1 mouse cellular context compared by ENCODE assay signal in the genomic region with DNA sequence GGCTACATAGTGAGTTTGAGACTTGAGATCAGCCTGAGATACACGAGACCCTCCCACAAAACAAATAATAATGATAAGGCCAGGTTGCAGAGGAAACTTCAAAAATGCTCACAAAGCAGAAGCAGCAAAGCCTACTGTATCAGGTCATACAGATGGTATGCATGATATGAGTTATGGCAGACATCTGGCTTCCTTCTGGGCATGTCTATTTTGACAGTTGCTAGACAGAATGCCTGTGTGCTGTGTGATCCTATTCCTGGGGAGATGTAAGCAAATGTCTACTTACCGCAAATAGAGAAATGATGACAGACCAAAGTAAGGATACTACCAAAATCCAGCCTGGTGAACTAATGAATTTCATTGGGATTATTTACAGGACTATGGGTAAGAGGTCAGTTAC.
TF ChIP-seq lines count a peak whose summit lies in the region.

No protein-coding gene starts in this region.

TF ChIP-seq in MEL, 35 proteins besides CTCF, POLR2A, EP300 and RAD21 (continued from another document):
- TF ChIP-seq CHD2 (IDR thresholded peaks at IDR 0.05; ENCODE audit: low read length), result no peak
- no peak for TF ChIP-seq NELFE (IDR thresholded peaks at IDR 0.05; ENCODE audit: low read depth, low read length)
- no peak for TF ChIP-seq SIN3A (IDR thresholded peaks at IDR 0.05; ENCODE audit: low read length)
- no peak for TF ChIP-seq TCF12 (IDR thresholded peaks at IDR 0.05; ENCODE audit: low read depth, low read length)
- TF ChIP-seq ZNF384 (IDR thresholded peaks at IDR 0.05; ENCODE audit: low read depth, low read length), result no peak
- TF ChIP-seq POLR2AphosphoS5 (IDR thresholded peaks at IDR 0.05; ENCODE audit: borderline replicate concordance, low read depth, low read length), result no peak
- TF ChIP-seq CHD1 (IDR thresholded peaks at IDR 0.05; ENCODE audit: low read depth, low read length), result no peak
- no peak for TF ChIP-seq KAT2A (conservative IDR thresholded peaks at IDR 0.05; ENCODE audit: low read depth, low read length)
- no peak for TF ChIP-seq MAZ (IDR thresholded peaks at IDR 0.05; ENCODE audit: low read depth, low read length)
- TF ChIP-seq MEF2A (IDR thresholded peaks at IDR 0.05; ENCODE audit: extremely low read depth, insufficient replicate concordance, low read depth, low read length, poor library complexity, severe bottlenecking), result no peak
- no peak for TF ChIP-seq TBP (IDR thresholded peaks at IDR 0.05; ENCODE audit: low read depth, low read length)
- TF ChIP-seq GATA1 (IDR thresholded peaks at IDR 0.05; ENCODE audit: low read depth, low read length), result no peak
